Mouse (Mus musculus) cortical plate, adult 2 months (tissue): ENCODE results near the gene Hspbap1.

ENCODE experiments used
- CTCF ChIP-seq: fragments of 200-500 bp; IDR thresholded peaks from 2 replicates; pipeline ENCODE4 v1.5.1; 2011; ENCODE audit warnings: mild to moderate bottlenecking, control low read depth, low read length; ENCODE audit not compliant: insufficient read depth; ENCODE audit errors: extremely low read depth
- POLR2A ChIP-seq: fragments of 200-500 bp; IDR thresholded peaks from 2 replicates; pipeline ENCODE4 v1.6.1; 2011; ENCODE audit warnings: mild to moderate bottlenecking, low read length, control low read depth; ENCODE audit not compliant: insufficient read depth; ENCODE audit errors: extremely low read depth

- TF ChIP-seq CTCF (no peak), POLR2A (no peak)
Observed at GRCm38 (mm10) chr16:35729151-35729738, 40.9 kb upstream of the Hspbap1 start.
